Mouse (Mus musculus) kidney, adult 2 months (tissue): ENCODE data around the gene Tcn2. TPM values are rescaled to one million over a fixed set of nuclear protein-coding genes. Genes with fewer than 3 reads are reported as not detected.
"Not testable (repeated sequence)": the region's sequence is repeated elsewhere in the genome, so short reads cannot be mapped to it uniquely, and the experiment has no call there.

Experiments
- DNase-seq: peaks from one replicate; pipeline ENCODE4 v3.0.0; 2021
- H3K27ac ChIP-seq: fragments of 200-500 bp; 2 replicates; pipeline ENCODE4 v1.5.1; 2012; ENCODE audit warnings: low read depth, low read length, control low read depth, inconsistent platforms; ENCODE audit not compliant: insufficient read depth
- H3K27me3 ChIP-seq: fragments of 200-500 bp; replicated peaks from 2 replicates; pipeline ENCODE4 v1.6.1; 2012; ENCODE audit warnings: mild to moderate bottlenecking, moderate library complexity, low read length, inconsistent platforms; ENCODE audit not compliant: control insufficient read depth, insufficient read depth
- H3K36me3 ChIP-seq: fragments of 200-500 bp; 2 replicates; pipeline ENCODE4 v1.6.1; 2012; ENCODE audit warnings: mild to moderate bottlenecking, moderate library complexity, low read length, inconsistent platforms; ENCODE audit not compliant: control insufficient read depth, insufficient read depth
- H3K4me1 ChIP-seq: fragments of 200-500 bp; 2 replicates; pipeline ENCODE4 v1.6.1; 2011; ENCODE audit warnings: low read length; ENCODE audit not compliant: control insufficient read depth, insufficient read depth
- H3K4me3 ChIP-seq: fragments of 200-500 bp; 2 replicates; pipeline ENCODE4 v1.5.1; 2011; ENCODE audit warnings: mild to moderate bottlenecking, low read depth, low read length, control low read depth; ENCODE audit not compliant: insufficient read depth
- CTCF ChIP-seq: fragments of 200-500 bp; conservative IDR thresholded peaks from 2 replicates; pipeline ENCODE4 v1.5.1; 2011; ENCODE audit warnings: low read depth, mild to moderate bottlenecking, control low read depth, low read length, moderate library complexity, mixed read lengths; ENCODE audit not compliant: insufficient read depth, insufficient read length
- POLR2A ChIP-seq: fragments of 200-500 bp; IDR thresholded peaks from one replicate; pipeline ENCODE4 v1.6.1; 2011; ENCODE audit warnings: low read depth, low read length, control low read depth
- WGBS: fragments of 180-500 bp; shearing (Covaris S2); methylation state at CpG from one replicate; pipeline ENCODE4 v1.1.7; 2018; 5-methylcytosine and 5-hydroxymethylcytosine counted together
- polyA plus RNA-seq: library from polyadenylated mRNA; depleted of rRNA; stranded (reverse); fragments of >200 nt; gene quantifications from 2 replicates; pipeline ENCODE4 v1.2.3, GENCODE M21; 2012

The Tcn2 gene
- polyA plus RNA-seq, 1 experiment = 2,179 TPM

DNA sequence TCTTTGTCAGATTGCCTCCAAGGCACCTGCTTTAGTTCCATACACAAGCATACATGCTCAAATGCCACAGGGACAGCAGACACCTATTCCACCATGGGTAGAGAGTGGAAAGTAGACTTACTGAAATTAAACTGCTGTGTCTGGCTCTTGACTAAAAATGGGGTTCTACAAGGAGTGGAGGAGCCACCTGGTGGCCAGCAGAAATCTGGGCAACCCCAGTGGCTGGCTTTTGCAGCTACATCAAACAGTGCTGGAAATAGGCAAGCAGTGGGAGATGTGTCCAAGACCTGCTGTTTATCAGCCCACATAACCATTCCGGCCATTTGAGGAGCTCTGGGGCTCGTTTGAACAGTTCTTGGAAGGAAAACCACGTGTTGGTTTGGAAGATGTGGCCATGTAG, 37.9 kb upstream of the Tcn2 start:
- Histone ChIP-seq H3K4me3 (no peak overlapping the region), H3K27ac (no peak overlapping the region), H3K36me3 (no peaks in the 10 kb centered on the region; the same call in 1 of the 2 replicates), H3K4me1 (peaks cover 2% of the 10 kb centered on the region; the same call in 1 of the 2 replicates), H3K27me3 (no peaks in the 10 kb centered on the region)
- TF ChIP-seq POLR2A (no peak), CTCF (peak; percentile 62)
- WGBS = 73% methylated on average over 3 of the region's 3 CpGs
- peak; percentile 57 for DNase-seq

DNA sequence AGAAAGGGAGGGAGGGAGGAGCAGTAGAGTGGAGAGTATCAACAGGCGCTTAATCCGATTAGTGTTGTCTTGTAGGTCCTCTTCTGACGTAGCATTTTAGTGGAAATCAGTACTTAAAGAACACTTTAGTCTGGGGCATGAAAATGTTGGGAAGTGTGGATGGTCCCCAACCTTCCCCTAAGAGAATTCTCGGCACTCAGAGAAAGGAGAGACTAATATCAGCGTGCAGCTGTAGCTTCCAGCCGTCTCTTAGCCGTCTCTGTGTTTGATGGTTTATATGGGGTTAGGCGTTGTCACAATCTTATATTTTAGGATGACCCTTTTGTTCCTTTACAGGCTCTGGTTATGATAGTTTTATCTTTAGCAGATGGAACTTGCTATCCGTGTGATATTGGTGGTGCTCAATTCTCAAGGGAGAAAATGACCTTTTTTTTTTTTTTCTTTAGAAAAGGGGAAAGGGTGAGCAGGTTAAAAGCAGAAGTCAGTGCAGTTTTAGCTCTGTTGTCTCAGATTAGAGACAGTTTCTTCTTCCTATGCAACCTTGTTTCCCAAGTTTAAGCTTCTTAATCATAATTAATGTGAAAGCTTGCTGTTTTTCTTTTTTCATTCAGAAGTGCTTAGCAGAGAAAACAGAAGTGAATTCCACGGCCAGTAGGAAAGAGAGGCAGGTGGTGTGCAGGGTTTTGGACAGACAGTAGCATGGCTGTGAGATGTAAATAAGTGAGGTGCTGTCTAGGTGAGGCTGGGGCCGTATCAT, 32.6 kb upstream of the Tcn2 start:
- DNase-seq = no peak
- WGBS = 10% methylated on average over 11 of the region's 11 CpGs
- Histone ChIP-seq H3K27me3 (no peaks in the 10 kb centered on the region), H3K36me3 (no peaks in the 10 kb centered on the region), H3K4me1 (peaks cover 8% of the 10 kb centered on the region; the same call in 1 of the 2 replicates), H3K27ac (no peak overlapping the region; the same call in 1 of the 2 replicates), H3K4me3 (peak overlapping the region; percentile 81)
- no peak for TF ChIP-seq CTCF
- TF ChIP-seq POLR2A = no peak

DNA sequence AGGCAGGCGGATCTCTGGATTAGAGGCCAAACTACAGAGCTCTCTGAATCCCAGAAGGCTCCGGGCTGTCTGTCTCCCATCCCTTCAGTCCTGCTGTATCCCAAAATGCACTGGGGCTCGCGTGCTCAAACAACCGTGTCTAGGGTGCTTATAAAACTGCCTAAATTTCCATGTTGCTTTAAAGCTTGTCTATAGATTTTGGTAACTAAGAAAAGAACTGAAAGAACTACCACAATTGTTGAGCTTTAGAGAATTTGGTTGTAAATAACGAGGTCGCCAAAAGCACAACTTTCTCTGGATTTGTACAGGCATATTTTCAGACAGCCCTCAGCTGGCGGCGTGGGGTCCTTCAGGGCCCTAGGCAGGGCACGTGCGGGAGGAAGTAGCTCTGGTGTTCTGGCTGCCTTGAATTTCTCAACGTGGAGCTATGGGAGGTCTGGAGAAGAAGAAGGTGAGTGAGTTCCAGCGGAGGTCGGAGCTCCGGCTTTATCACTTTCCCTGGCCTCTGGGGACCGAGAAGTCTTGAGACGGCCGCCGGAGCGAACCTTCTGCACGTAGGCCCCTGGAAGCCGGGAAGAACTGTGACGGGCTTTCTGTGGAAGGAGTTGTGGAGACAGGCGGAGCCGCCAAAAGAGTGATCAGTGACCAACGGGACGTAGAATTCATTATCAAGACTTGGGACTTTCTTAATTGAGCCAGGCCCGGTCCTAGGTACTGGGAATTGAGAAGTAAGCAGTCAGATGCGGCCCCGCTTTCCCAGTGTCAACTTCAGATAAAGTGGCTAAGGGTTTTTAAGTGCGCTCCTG, 31.9 kb upstream of the Tcn2 start, which contains the start of gene Pes1:
Gene Pes1 (plus strand): TSS at position 366 of the 806 bp plus-strand sequence.
- Histone ChIP-seq H3K36me3 (no peaks in the 10 kb centered on the region), H3K27ac (peak within 1 kb of the TSS; percentile 46), H3K4me3 (peak within 1 kb of the TSS; percentile 81), H3K4me1 (peaks cover 8% of the 10 kb centered on the region; the same call in 1 of the 2 replicates), H3K27me3 (no peaks in the 10 kb centered on the region)
- under 1% methylated on average over 31 of the region's 31 CpGs for WGBS
- DNase-seq = peak; percentile 92
- TF ChIP-seq POLR2A = no peak
- TF ChIP-seq CTCF = no peak

DNA sequence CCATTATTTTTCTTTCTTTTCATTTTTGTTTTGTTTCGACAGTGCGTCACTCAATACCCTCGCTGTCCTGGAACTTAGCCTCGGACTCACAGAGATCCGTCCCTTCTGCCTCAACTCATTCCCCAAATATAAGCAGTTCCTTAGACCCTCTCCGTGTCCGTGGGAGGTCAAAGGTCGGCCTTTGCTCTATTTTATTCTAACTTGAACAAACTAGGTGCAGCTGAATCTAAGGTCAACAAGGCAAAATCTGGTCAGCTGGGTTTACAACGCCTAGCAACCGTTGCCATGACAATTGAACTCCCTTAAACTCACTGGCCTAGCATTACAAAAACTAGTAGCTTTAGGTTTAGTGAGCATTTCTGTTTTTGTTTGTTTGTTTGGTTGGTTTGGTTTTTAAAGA, 31.2 kb upstream of the Tcn2 start:
- 76% methylated on average over 10 of the region's 10 CpGs for whole genome bisulfite sequencing
- H3K4me3 ChIP-seq = peak overlapping the region; percentile 44
- peaks cover 8% of the 10 kb centered on the region; the same call in 1 of the 2 replicates for H3K4me1 ChIP-seq
- H3K36me3 ChIP-seq = no peaks in the 10 kb centered on the region
- H3K27me3 ChIP-seq = no peaks in the 10 kb centered on the region
- H3K27ac ChIP-seq = peak overlapping the region; percentile 46; the same call in 1 of the 2 replicates
- TF ChIP-seq POLR2A (no peak), CTCF (no peak)
- no peak for DNase-seq

DNA sequence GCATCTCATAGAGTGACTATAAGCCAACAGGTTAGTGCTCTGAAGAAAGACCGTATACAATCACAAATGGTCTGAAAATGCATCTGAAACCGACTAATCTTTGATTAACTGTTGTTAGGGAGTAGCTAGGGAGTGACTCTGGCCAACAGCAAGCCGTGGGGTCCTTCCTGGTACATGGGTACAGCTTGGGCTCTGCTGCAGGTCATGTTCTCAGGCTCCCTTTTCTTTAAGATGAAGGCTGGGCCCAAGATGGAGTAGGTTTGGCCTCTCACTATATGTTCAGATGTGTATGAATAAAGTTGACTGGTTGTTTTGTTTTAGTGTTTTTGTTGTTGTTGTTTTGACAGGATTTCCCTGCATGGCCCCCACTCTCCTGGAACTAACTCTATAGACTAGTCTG, 29.8 kb upstream of the Tcn2 start:
- no peak for DNase-seq
- peaks cover 8% of the 10 kb centered on the region; the same call in 1 of the 2 replicates for H3K4me1 ChIP-seq
- 76% methylated on average over 3 of the region's 3 CpGs for WGBS
- H3K27me3 ChIP-seq = no peaks in the 10 kb centered on the region
- H3K27ac ChIP-seq = no peak overlapping the region
- H3K36me3 ChIP-seq = no peaks in the 10 kb centered on the region
- no peak overlapping the region for H3K4me3 ChIP-seq
- no peak for TF ChIP-seq CTCF
- TF ChIP-seq POLR2A = no peak

DNA sequence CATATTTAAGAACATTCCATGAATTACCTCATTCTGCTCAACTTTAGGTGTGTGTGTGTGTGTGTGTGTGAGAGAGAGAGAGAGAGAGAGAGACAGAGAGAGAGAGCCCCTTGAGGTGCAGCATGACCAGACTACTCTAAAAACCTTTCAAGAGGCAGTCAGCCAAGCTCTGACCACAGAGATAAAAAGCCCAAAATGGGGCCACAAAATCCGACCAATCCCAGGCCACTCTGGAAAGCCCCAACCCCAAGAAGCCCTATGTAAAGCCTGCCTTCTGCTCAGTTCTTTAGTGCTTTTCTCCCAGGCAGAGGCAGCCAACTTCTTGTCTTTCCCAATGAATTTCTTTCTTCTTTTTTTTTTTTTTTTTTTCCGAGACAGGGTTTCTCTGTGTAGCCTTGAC, 28.9 kb upstream of the Tcn2 start:
- 32% methylated on average over 2 of the region's 2 CpGs for WGBS
- TF ChIP-seq CTCF (no peak), POLR2A (no peak)
- H3K4me1 ChIP-seq = peaks cover 8% of the 10 kb centered on the region; the same call in 1 of the 2 replicates
- H3K36me3 ChIP-seq = no peaks in the 10 kb centered on the region
- H3K27ac ChIP-seq = no peak overlapping the region
- no peak for DNase-seq
- H3K4me3 ChIP-seq = no peak overlapping the region
- no peaks in the 10 kb centered on the region for H3K27me3 ChIP-seq

DNA sequence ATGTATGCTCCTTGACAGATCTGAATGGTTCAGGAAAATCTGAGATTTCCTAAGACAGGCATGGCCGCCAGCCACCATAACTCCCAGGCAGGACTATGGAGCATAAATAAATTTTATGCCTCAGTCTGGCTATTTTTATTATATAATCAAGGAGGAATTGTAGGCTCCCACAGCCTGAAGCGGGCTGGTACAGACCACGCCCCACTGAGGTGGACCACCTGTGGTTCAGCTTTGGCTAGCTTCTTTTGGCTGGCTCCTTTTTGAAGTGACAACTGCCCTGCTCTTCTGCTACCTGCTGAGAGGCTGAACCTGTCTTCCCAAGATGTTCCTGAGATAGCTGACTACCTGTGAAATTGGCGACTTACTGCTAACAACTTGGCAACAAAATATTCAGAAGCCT, 23.4 kb upstream of the Tcn2 start:
- DNase-seq, H3K27ac ChIP-seq, H3K4me3 ChIP-seq, H3K27me3 ChIP-seq, H3K4me1 ChIP-seq, H3K36me3 ChIP-seq: not testable (repeated sequence)
- 81% methylated on average over 4 of the region's 4 CpGs for WGBS

DNA sequence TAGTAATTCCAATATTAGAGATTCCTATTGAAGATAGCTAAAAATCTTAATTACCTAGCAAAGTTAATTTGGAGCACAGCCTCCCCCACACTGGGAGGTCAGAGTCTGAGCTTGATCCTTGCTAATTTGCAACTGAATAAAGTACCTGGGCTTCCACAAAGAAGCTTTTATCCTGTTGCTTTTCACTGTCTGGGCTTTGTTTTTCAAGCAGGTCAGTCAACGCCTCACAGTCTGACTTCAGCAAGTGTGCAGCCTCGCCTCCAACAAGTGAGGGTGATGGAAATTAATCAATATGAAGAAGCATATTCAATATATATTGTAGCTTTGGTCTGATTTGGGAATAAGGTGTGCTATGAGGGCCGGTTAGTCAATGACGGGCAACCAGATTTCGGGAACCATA, 22.9 kb upstream of the Tcn2 start:
- H3K4me3 ChIP-seq, DNase-seq, H3K27ac ChIP-seq, H3K27me3 ChIP-seq, H3K36me3 ChIP-seq, H3K4me1 ChIP-seq: not testable (repeated sequence)
- 92% methylated on average over 5 of the region's 5 CpGs for WGBS
